In the genomic region with DNA sequence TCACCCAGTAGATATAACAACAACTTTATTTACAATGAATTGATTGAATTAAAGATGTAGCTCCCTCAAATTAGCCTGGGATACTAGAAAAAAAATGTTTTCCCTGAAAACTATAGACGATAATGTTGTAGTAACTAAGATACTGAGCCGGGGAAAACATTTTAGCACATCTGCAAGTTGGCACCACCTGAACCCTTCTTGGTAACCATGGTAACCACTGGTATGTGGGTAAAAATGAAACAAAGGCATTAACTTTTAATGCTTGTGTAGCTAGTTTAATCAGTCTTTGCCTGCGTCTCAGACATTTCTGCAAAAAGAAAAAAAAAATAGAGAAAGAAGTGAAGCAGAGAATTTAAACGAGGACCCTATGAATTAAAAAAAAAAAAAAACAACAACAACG, we compare ENCODE assay signal across 14 mouse cellular contexts. TPM values are rescaled to one million over a fixed set of nuclear protein-coding genes. Genes with fewer than 3 reads are reported as not detected.
A peak's percentile ranks its signal among the peaks of the same experiment; 100 is the strongest.
DNase-seq lines count a peak whose midpoint lies in the region; ATAC-seq lines count a peak whose summit lies in the region.
"Had no signal": no experiment of that assay in that cellular context is flagged by ENCODE, and none has a peak within 500 bp of the region (broad histone marks: within the 10 kb centered on the region; RNA-seq: fewer than 3 reads in every experiment).

No protein-coding gene starts in this region.

- no peaks in the 10 kb centered on the region for H3K4me1 ChIP-seq in embryonic facial prominence, embryonic 11.5 days (ENCODE audit: control insufficient read depth, insufficient read depth, low read length)
- H3K4me1 ChIP-seq in embryonic facial prominence, embryonic 10.5 days, result peaks cover 21% of the 10 kb centered on the region
- H3K4me1 ChIP-seq in hindbrain, embryonic 16.5 days (ENCODE audit: control insufficient read depth, insufficient read depth, low read depth, low read length), result peaks cover 5% of the 10 kb centered on the region; the same call in 1 of the 2 replicates
- peaks cover 9% of the 10 kb centered on the region for H3K4me1 ChIP-seq in hindbrain, embryonic 13.5 days (replicated peaks)
- peaks cover 6% of the 10 kb centered on the region for H3K4me1 ChIP-seq in liver, embryonic 12.5 days

- no peaks in the 10 kb centered on the region for H3K27me3 ChIP-seq in embryonic facial prominence, embryonic 11.5 days (ENCODE audit: control insufficient read depth, insufficient read depth, low read length)
- H3K27me3 ChIP-seq in embryonic facial prominence, embryonic 10.5 days (replicated peaks; ENCODE audit: low read depth, poor library complexity, severe bottlenecking), result no peaks in the 10 kb centered on the region
- no peaks in the 10 kb centered on the region for H3K27me3 ChIP-seq in hindbrain, embryonic 16.5 days (replicated peaks; ENCODE audit: control insufficient read depth, insufficient read depth, low read length)
- H3K27me3 ChIP-seq in hindbrain, embryonic 13.5 days, result no peaks in the 10 kb centered on the region
- H3K27me3 ChIP-seq in liver, embryonic 12.5 days (replicated peaks), result peaks cover 14% of the 10 kb centered on the region

- no peak overlapping the region for H3K27ac ChIP-seq in embryonic facial prominence, embryonic 11.5 days (replicated peaks; ENCODE audit: low read depth, low read length)
- H3K27ac ChIP-seq in embryonic facial prominence, embryonic 10.5 days (replicated peaks), result no peak overlapping the region; the same call in 1 of the 2 replicates
- 0 out of 2 replicates have a peak overlapping the region, but pooled peaks have one; percentile 42 for H3K27ac ChIP-seq in hindbrain, embryonic 16.5 days (ENCODE audit: low read depth, low read length)
- no peak overlapping the region for H3K27ac ChIP-seq in hindbrain, embryonic 13.5 days
- no peak overlapping the region for H3K27ac ChIP-seq in liver, embryonic 12.5 days
- H3K27ac ChIP-seq: heart, embryonic 10.5 days; macrophage had no signal

- no peak overlapping the region for H3K9ac ChIP-seq in embryonic facial prominence, embryonic 11.5 days (replicated peaks; ENCODE audit: low read length)
- no peak overlapping the region for H3K9ac ChIP-seq in hindbrain, embryonic 16.5 days (ENCODE audit: low read depth, low read length)
- H3K9ac ChIP-seq in hindbrain, embryonic 13.5 days, result no peak overlapping the region
- no peak overlapping the region for H3K9ac ChIP-seq in liver, embryonic 12.5 days

- no peak overlapping the region for H3K4me2 ChIP-seq in embryonic facial prominence, embryonic 11.5 days (ENCODE audit: low read depth, low read length)
- peak overlapping the region; percentile 25; the same call in 1 of the 2 replicates for H3K4me2 ChIP-seq in hindbrain, embryonic 16.5 days (ENCODE audit: low read length)
- H3K4me2 ChIP-seq in hindbrain, embryonic 13.5 days, result no peak overlapping the region
- no peak overlapping the region for H3K4me2 ChIP-seq in liver, embryonic 12.5 days

- no peaks in the 10 kb centered on the region for H3K36me3 ChIP-seq in embryonic facial prominence, embryonic 11.5 days (replicated peaks; ENCODE audit: control insufficient read depth, insufficient read depth, low read depth, low read length)
- H3K36me3 ChIP-seq in embryonic facial prominence, embryonic 10.5 days (replicated peaks), result no peaks in the 10 kb centered on the region
- no peaks in the 10 kb centered on the region for H3K36me3 ChIP-seq in hindbrain, embryonic 16.5 days (ENCODE audit: control insufficient read depth, insufficient read depth, low read length)
- H3K36me3 ChIP-seq in hindbrain, embryonic 13.5 days, result no peaks in the 10 kb centered on the region
- no peaks in the 10 kb centered on the region for H3K36me3 ChIP-seq in liver, embryonic 12.5 days
- H3K36me3 ChIP-seq: heart, embryonic 10.5 days had no signal

- no peak for ATAC-seq in embryonic facial prominence, embryonic 11.5 days (replicated peaks; ENCODE audit: insufficient number of reproducible peaks, low FRiP score, low TSS enrichment, low read depth)
- no peak for ATAC-seq in hindbrain, embryonic 16.5 days
- ATAC-seq in hindbrain, embryonic 13.5 days (ENCODE audit: low FRiP score), result no peak
- ATAC-seq in liver, embryonic 12.5 days, result no peak

- DNase-seq in embryonic facial prominence, embryonic 11.5 days (ENCODE audit: low spot score), result peak; percentile 48
- DNase-seq in embryonic facial prominence, embryonic 10.5 days (ENCODE audit: low spot score), result no peak
- DNase-seq in R1 (ENCODE audit: low read depth, low spot score), result peak; percentile 47
- DNase-seq in forelimb bud, embryonic 11.5 days (ENCODE audit: low read depth, low spot score), result peak; percentile 58
- DNase-seq in yolk sac, embryonic 10.5 days (ENCODE audit: low spot score), result no peak
- DNase-seq: adrenal gland, postnatal 36 days; cerebellum, adult 11-12 months; kidney, adult 8-10 months; thymus, adult 18-20 months had no signal

- H3K4me3 ChIP-seq in embryonic facial prominence, embryonic 11.5 days (ENCODE audit: low read depth, low read length), result no peak overlapping the region
- no peak overlapping the region for H3K4me3 ChIP-seq in embryonic facial prominence, embryonic 10.5 days
- no peak overlapping the region for H3K4me3 ChIP-seq in hindbrain, embryonic 16.5 days (ENCODE audit: low read length)
- no peak overlapping the region for H3K4me3 ChIP-seq in hindbrain, embryonic 13.5 days
- H3K4me3 ChIP-seq in liver, embryonic 12.5 days, result no peak overlapping the region

- WGBS in embryonic facial prominence, embryonic 11.5 days, result 58% methylated on average over 5 of the region's 5 CpGs
- WGBS in embryonic facial prominence, embryonic 10.5 days, result 67% methylated on average over 5 of the region's 5 CpGs
- WGBS in hindbrain, embryonic 16.5 days, result 27% methylated on average over 5 of the region's 5 CpGs
- WGBS in hindbrain, embryonic 13.5 days, result 45% methylated on average over 5 of the region's 5 CpGs
- WGBS in liver, embryonic 12.5 days (ENCODE audit: insufficient replicate concordance), result 56% methylated on average over 5 of the region's 5 CpGs

- no peaks in the 10 kb centered on the region for H3K9me3 ChIP-seq in embryonic facial prominence, embryonic 11.5 days (replicated peaks; ENCODE audit: control insufficient read depth, low read length)
- H3K9me3 ChIP-seq in embryonic facial prominence, embryonic 10.5 days, result no peaks in the 10 kb centered on the region
- no peaks in the 10 kb centered on the region for H3K9me3 ChIP-seq in hindbrain, embryonic 16.5 days (ENCODE audit: control insufficient read depth, low read length)
- no peaks in the 10 kb centered on the region for H3K9me3 ChIP-seq in hindbrain, embryonic 13.5 days
- H3K9me3 ChIP-seq in liver, embryonic 12.5 days (replicated peaks), result no peaks in the 10 kb centered on the region
- H3K9me3 ChIP-seq: heart, embryonic 10.5 days had no signal

RNA-seq across cellular contexts. Expression of gene Cks2, which starts 33.5 kb away (rescaled TPM):
- polyA plus RNA-seq in embryonic facial prominence, embryonic 11.5 days (2014; fragmentation: Nextera tagmentation; extraction: Ambion mirVana), result 407 and 422 TPM in 2 replicates
- 384 and 402 TPM in 2 replicates for polyA plus RNA-seq in embryonic facial prominence, embryonic 10.5 days (2016; fragmentation: Nextera tagmentation; extraction: Ambion mirVana)
- 49.7 and 50.1 TPM in 2 replicates for polyA plus RNA-seq in hindbrain, embryonic 16.5 days (2015; fragmentation: Nextera tagmentation; extraction: Ambion mirVana)
- polyA plus RNA-seq in hindbrain, embryonic 13.5 days (2015; fragmentation: Nextera tagmentation; extraction: Ambion mirVana), result 76.0 and 78.7 TPM in 2 replicates
- polyA plus RNA-seq in liver, embryonic 12.5 days (2016; fragmentation: Nextera tagmentation; extraction: Ambion mirVana), result 405 and 413 TPM in 2 replicates

RNA-seq across cellular contexts. Expression of gene Secisbp2, which starts 40.0 kb away (rescaled TPM):
- 18.3 and 18.6 TPM in 2 replicates for polyA plus RNA-seq in embryonic facial prominence, embryonic 11.5 days (2014; fragmentation: Nextera tagmentation; extraction: Ambion mirVana)
- polyA plus RNA-seq in embryonic facial prominence, embryonic 10.5 days (2016; fragmentation: Nextera tagmentation; extraction: Ambion mirVana), result 25.2 and 25.9 TPM in 2 replicates
- polyA plus RNA-seq in hindbrain, embryonic 16.5 days (2015; fragmentation: Nextera tagmentation; extraction: Ambion mirVana), result 27.4 and 28.6 TPM in 2 replicates
- polyA plus RNA-seq in hindbrain, embryonic 13.5 days (2015; fragmentation: Nextera tagmentation; extraction: Ambion mirVana), result 31.9 and 33.1 TPM in 2 replicates
- polyA plus RNA-seq in liver, embryonic 12.5 days (2016; fragmentation: Nextera tagmentation; extraction: Ambion mirVana), result 19.7 and 22.7 TPM in 2 replicates

RNA-seq across cellular contexts. Expression of gene Shc3, which starts 42.3 kb away (rescaled TPM):
- polyA plus RNA-seq in embryonic facial prominence, embryonic 11.5 days (2014; fragmentation: Nextera tagmentation; extraction: Ambion mirVana), result 1.9 and 2.5 TPM in 2 replicates
- 0.92 and 0.94 TPM in 2 replicates for polyA plus RNA-seq in embryonic facial prominence, embryonic 10.5 days (2016; fragmentation: Nextera tagmentation; extraction: Ambion mirVana)
- polyA plus RNA-seq in hindbrain, embryonic 16.5 days (2015; fragmentation: Nextera tagmentation; extraction: Ambion mirVana), result 4.4 and 6.9 TPM in 2 replicates
- polyA plus RNA-seq in hindbrain, embryonic 13.5 days (2015; fragmentation: Nextera tagmentation; extraction: Ambion mirVana), result 4.1 and 4.2 TPM in 2 replicates
- polyA plus RNA-seq in liver, embryonic 12.5 days (2016; fragmentation: Nextera tagmentation; extraction: Ambion mirVana), result not detected in 2 replicates
- polyA plus RNA-seq: macrophage had no signal

Comparison
In these comparisons a context has a peak if more than half of its experiments do, and no peak if none do; other contexts are left out.
1. DNase-seq: peak in embryonic facial prominence, embryonic 11.5 days (single experiment), R1 (single experiment) and forelimb bud, embryonic 11.5 days (single experiment); none in embryonic facial prominence, embryonic 10.5 days (single experiment) and yolk sac, embryonic 10.5 days (single experiment).